Mouse (Mus musculus) neural tube, embryonic 13.5 days (tissue): ENCODE data around the gene Cdh12. TPM values are rescaled to one million over a fixed set of nuclear protein-coding genes. Genes with fewer than 3 reads are reported as not detected.

Experiments
- ATAC-seq: fragments of 200-750 bp; cut with Nextera tagmentation; 2 replicates; pipeline ENCODE4 v1.8.0; 2017; ENCODE audit warnings: low read depth, mild to moderate bottlenecking, moderate TSS enrichment, moderate library complexity
- H3K27ac ChIP-seq: fragments of 300-500 bp; sonication (generic); replicated peaks from 2 replicates; pipeline ENCODE4 v1.5.1; 2015; ENCODE audit warnings: moderate library complexity, mild to moderate bottlenecking, inconsistent platforms
- H3K27me3 ChIP-seq: fragments of 300-500 bp; sonication (generic); 2 replicates; pipeline ENCODE4 v1.6.1; 2015; ENCODE audit warnings: mild to moderate bottlenecking, inconsistent platforms
- H3K36me3 ChIP-seq: fragments of 300-500 bp; sonication (generic); 2 replicates; pipeline ENCODE4 v1.6.1; 2015; ENCODE audit warnings: mild to moderate bottlenecking, inconsistent platforms
- H3K4me1 ChIP-seq: fragments of 300-500 bp; sonication (generic); replicated peaks from 2 replicates; pipeline ENCODE4 v1.6.1; 2015; ENCODE audit warnings: inconsistent platforms
- H3K4me2 ChIP-seq: fragments of 300-500 bp; sonication (generic); 2 replicates; pipeline ENCODE4 v1.6.1; 2015; ENCODE audit warnings: inconsistent platforms, mild to moderate bottlenecking, moderate library complexity
- H3K4me3 ChIP-seq: fragments of 300-500 bp; sonication (generic); 2 replicates; pipeline ENCODE4 v1.5.1; 2015; ENCODE audit warnings: mild to moderate bottlenecking, inconsistent platforms
- H3K9ac ChIP-seq: fragments of 300-500 bp; sonication (generic); 2 replicates; pipeline ENCODE4 v1.6.1; 2015; ENCODE audit warnings: moderate library complexity, mild to moderate bottlenecking, inconsistent platforms
- H3K9me3 ChIP-seq: fragments of 300-500 bp; sonication (generic); 2 replicates; pipeline ENCODE4 v1.6.1; 2016; ENCODE audit warnings: inconsistent platforms
- WGBS: fragments of 180-500 bp; shearing (Covaris S2); methylation state at CpG from one replicate; pipeline ENCODE4 v1.1.7; 2015; 5-methylcytosine and 5-hydroxymethylcytosine counted together
- microRNA-seq: library from miRNA; unstranded; fragments of <30 nt; microRNA quantifications from one replicate; pipeline ENCODE4, GENCODE M21; 2016
- polyA plus RNA-seq: library from polyadenylated mRNA; unstranded; fragments of >200 nt; fragmentation: Nextera tagmentation; extraction: Ambion mirVana; gene quantifications from 2 replicates; pipeline ENCODE4 v1.2.1, GENCODE M21; 2015

Cdh12 gene
- polyA plus RNA-seq, 1 experiment from 2014 or later: 5.1 TPM

DNA sequence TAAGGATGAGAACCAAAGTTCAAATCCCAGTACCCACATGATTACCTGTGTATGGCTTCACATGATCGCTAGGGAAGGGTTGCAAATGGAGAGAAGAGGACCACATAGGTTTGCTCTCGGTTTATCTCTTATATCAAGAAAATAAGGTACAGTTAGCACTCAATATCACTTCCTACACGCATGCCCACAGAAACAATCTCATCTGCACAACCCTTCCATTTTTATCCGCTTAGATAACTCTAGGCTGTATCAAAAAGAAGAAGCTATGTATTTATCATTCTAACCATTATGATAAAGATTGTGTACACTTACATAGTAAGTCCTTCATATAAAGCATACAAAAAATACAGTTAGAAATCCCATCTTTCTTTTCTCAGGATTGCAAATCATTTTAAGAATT is 988.3 kb downstream of the Cdh12 start:
- no peaks in the 10 kb centered on the region for H3K4me1 ChIP-seq
- H3K36me3 ChIP-seq: no peaks in the 10 kb centered on the region
- ATAC-seq: no peak
- no peak overlapping the region for H3K4me2 ChIP-seq
- WGBS: 90% methylated on average over 4 of the region's 4 CpGs
- no peaks in the 10 kb centered on the region for H3K27me3 ChIP-seq
- H3K9me3 ChIP-seq: no peaks in the 10 kb centered on the region
- H3K27ac ChIP-seq: no peak overlapping the region
- no peak overlapping the region for H3K9ac ChIP-seq
- H3K4me3 ChIP-seq: no peak overlapping the region

- Histone ChIP-seq H3K36me3 (no peaks in the 10 kb centered on the region), H3K27me3 (no peaks in the 10 kb centered on the region), H3K4me3 (no peak overlapping the region), H3K9me3 (no peaks in the 10 kb centered on the region), H3K27ac (no peak overlapping the region), H3K9ac (no peak overlapping the region), H3K4me1 (no peaks in the 10 kb centered on the region), H3K4me2 (no peak overlapping the region)
- no peak for ATAC-seq
Observed at GRCm38 (mm10) chr15:21437924-21438323, 988.9 kb downstream of the Cdh12 start.

DNA sequence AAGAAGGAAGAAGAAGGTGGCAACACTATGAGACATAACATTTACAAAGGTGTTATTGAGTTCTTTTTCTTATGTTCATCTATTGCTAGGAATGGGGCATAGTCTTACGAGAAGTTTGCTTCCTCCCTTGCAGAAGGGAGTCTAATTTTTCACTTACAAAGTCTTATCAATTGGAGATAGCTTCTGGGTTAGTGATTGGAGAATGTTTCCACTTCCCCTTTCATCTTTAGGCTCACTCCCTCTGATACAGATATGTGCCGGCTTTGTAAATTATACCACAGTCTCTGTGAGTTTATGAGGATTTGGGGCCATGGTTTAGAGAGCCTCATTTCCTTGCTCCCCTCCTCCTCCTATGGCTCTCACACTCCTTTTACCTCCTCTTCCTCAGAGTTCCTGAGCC is 1009.0 kb downstream of the Cdh12 start:
- no peak overlapping the region for H3K4me3 ChIP-seq
- H3K27me3 ChIP-seq: no peaks in the 10 kb centered on the region
- H3K36me3 ChIP-seq: no peaks in the 10 kb centered on the region
- no peak overlapping the region for H3K27ac ChIP-seq
- H3K9ac ChIP-seq: no peak overlapping the region
- H3K4me2 ChIP-seq: no peak overlapping the region
- 85% methylated on average over 2 of the region's 2 CpGs for WGBS
- no peak for ATAC-seq
- no peaks in the 10 kb centered on the region for H3K4me1 ChIP-seq
- no peaks in the 10 kb centered on the region for H3K9me3 ChIP-seq

DNA sequence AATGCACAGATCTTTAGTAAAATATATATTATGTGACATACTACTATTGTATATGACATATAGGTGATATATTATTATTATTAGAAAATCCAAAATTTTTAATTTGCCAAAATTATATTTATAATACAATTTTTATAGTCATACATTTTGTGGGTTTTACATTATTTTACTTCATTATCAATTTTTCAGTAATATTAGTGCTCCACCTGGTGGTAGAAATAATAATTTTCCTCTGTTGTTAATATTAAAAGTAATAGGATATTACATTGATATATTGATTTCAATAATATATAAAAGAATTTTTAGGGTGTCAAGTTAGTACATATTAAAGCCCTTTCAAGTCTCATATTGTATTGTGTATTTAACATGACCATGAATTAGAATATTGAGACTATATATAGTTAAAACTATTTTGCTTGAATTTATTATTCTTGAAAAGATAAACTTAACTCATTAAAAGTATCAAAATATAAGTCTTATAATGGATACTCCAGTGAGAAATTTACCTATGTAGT is 1070.3 kb downstream of the Cdh12 start:
- no peaks in the 10 kb centered on the region for H3K27me3 ChIP-seq
- H3K9ac ChIP-seq: no peak overlapping the region
- H3K4me1 ChIP-seq: no peaks in the 10 kb centered on the region
- H3K36me3 ChIP-seq: no peaks in the 10 kb centered on the region
- H3K4me3 ChIP-seq: no peak overlapping the region
- ATAC-seq: no peak
- H3K4me2 ChIP-seq: no peak overlapping the region
- no peaks in the 10 kb centered on the region for H3K9me3 ChIP-seq
- no peak overlapping the region for H3K27ac ChIP-seq

DNA sequence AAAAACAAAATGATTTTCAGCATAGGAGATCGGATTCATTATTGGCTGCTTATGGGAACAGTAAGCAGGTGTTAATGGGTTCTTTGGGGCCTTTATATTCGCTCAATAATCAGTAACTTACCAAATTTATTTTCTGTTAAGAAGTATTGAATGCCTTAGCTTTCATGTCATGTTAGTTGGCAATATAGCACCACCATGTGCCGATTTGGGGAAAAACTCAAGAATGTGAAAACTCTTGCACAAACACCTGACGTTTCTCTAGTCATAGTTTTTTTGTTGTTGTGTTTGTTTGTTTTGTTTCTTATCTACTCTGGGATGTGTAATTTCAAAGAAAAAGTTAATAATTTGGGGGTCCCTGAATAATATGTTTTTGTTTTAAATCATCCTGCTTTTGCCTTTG is 1081.7 kb downstream of the Cdh12 start:
- Histone ChIP-seq H3K27me3 (no peaks in the 10 kb centered on the region), H3K4me1 (no peaks in the 10 kb centered on the region), H3K9ac (no peak overlapping the region), H3K9me3 (no peaks in the 10 kb centered on the region), H3K36me3 (no peaks in the 10 kb centered on the region), H3K27ac (no peak overlapping the region), H3K4me2 (no peak overlapping the region), H3K4me3 (no peak overlapping the region)
- ATAC-seq: no peak
- WGBS: 66% methylated on average over 4 of the region's 4 CpGs

GRCm38 (mm10) chr15:21536909-21537308 is 1087.8 kb downstream of the Cdh12 start:
- no peaks in the 10 kb centered on the region for H3K36me3 ChIP-seq
- H3K4me2 ChIP-seq: no peak overlapping the region
- H3K27ac ChIP-seq: no peak overlapping the region
- H3K4me3 ChIP-seq: no peak overlapping the region
- H3K27me3 ChIP-seq: no peaks in the 10 kb centered on the region
- no peaks in the 10 kb centered on the region for H3K4me1 ChIP-seq
- H3K9me3 ChIP-seq: no peaks in the 10 kb centered on the region
- 65% methylated on average over 2 of the region's 2 CpGs for WGBS
- no peak for ATAC-seq
- H3K9ac ChIP-seq: no peak overlapping the region

DNA sequence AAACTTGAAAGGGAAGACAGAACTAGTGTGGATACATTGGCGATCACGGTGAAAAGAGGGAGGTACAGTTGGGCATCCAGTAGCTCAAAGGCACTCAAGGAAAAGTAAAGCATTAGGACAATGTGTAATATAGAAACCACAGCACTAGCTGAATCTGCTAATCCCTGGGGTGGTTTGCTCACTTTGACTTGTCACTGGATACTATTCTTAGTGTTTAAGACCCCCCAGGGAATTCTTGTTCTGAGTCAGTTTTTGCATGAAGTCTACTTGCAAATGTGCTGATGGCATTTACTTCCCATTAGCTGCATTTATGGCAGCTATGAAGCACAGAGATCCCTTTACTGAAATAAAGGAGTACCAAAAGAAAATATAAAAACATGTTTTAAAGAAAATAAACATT is 1095.7 kb downstream of the Cdh12 start:
- ATAC-seq: no peak
- no peaks in the 10 kb centered on the region for H3K36me3 ChIP-seq
- H3K27me3 ChIP-seq: no peaks in the 10 kb centered on the region
- H3K9me3 ChIP-seq: no peaks in the 10 kb centered on the region
- no peaks in the 10 kb centered on the region for H3K4me1 ChIP-seq
- WGBS: 90% methylated on average over 2 of the region's 2 CpGs
- no peak overlapping the region for H3K4me2 ChIP-seq
- no peak overlapping the region for H3K4me3 ChIP-seq
- no peak overlapping the region for H3K27ac ChIP-seq
- no peak overlapping the region for H3K9ac ChIP-seq

GRCm38 (mm10) chr15:21555981-21556380 is 1106.9 kb downstream of the Cdh12 start:
- ATAC-seq: no peak
- Histone ChIP-seq H3K9ac (no peak overlapping the region), H3K36me3 (no peaks in the 10 kb centered on the region), H3K9me3 (no peaks in the 10 kb centered on the region), H3K4me3 (no peak overlapping the region), H3K27ac (no peak overlapping the region), H3K4me2 (no peak overlapping the region), H3K27me3 (no peaks in the 10 kb centered on the region), H3K4me1 (0 out of 2 replicates have a peak, but pooled peaks cover 2% of the 10 kb centered on the region)
- WGBS: 90% methylated on average over 4 of the region's 4 CpGs

DNA sequence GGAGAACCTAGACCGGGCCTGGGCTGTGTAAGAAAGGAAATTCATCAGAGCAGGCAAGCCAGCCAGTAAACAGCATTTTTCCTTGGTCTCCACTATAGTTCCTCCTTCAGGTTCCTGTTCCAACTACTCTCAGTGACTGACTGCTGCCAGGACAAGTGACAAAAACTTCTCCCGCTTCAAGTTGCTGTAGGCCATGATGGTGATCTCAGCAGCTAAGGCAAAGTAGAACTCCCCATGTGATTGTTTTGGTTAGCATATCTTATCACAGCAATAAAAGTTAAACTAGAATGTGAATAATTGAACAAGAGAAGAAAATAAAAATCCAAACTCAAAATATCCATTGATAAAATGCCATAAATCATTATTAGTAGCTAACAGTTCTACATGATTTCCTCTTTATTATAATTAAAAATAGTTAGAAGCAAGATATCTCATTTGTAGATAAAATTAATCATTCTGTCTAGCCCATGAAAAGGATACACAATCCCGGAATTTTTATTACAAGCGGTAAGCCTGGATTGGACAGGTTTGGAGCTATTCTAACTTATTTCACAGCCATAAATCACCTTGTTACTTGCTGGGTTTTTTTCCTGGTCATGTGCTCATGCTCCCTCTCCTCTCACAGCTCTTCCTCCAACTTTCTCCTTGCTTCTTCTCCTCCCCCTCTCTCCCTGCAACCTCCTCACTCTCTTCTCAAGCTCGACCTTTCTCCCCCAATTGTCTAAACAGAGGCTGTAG is 1117.4 kb downstream of the Cdh12 start:
- Histone ChIP-seq H3K4me3 (no peak overlapping the region), H3K4me1 (no peaks in the 10 kb centered on the region), H3K9me3 (no peaks in the 10 kb centered on the region), H3K27ac (no peak overlapping the region), H3K4me2 (no peak overlapping the region), H3K36me3 (no peaks in the 10 kb centered on the region), H3K27me3 (no peaks in the 10 kb centered on the region), H3K9ac (no peak overlapping the region)
- 84% methylated on average over 5 of the region's 5 CpGs for WGBS
- no peak for ATAC-seq

GRCm38 (mm10) chr15:21604510-21604909 is 1155.4 kb downstream of the Cdh12 start:
- no peaks in the 10 kb centered on the region for H3K27me3 ChIP-seq
- H3K4me3 ChIP-seq: no peak overlapping the region
- no peak for ATAC-seq
- H3K27ac ChIP-seq: no peak overlapping the region
- H3K36me3 ChIP-seq: no peaks in the 10 kb centered on the region
- no peaks in the 10 kb centered on the region for H3K4me1 ChIP-seq
- H3K9me3 ChIP-seq: no peaks in the 10 kb centered on the region
- no peak overlapping the region for H3K9ac ChIP-seq
- H3K4me2 ChIP-seq: no peak overlapping the region
- 73% methylated on average over 4 of the region's 4 CpGs for WGBS

Small RNA genes lying within 50 kb of the gene (microRNA-seq; reads per million reads assigned to microRNA genes)
- gene Gm27397: not detected

Other genes with a start within 250 kb of the Cdh12 start
- gene Acot10, start 217.5 kb downstream of the Cdh12 start, polyA plus RNA-seq: 0.46 TPM in 1 of 2 replicates, not detected in the other